Mouse (Mus musculus) brain, embryonic 14.5 days (tissue): Measurements from ENCODE around the gene Pithd1.

Source experiments
- CTCF ChIP-seq: fragments of 200-500 bp; IDR thresholded peaks from 2 replicates; pipeline ENCODE4 v1.5.1; 2012; ENCODE audit warnings: inconsistent platforms, mild to moderate bottlenecking, moderate library complexity, borderline replicate concordance; ENCODE audit not compliant: insufficient read depth, insufficient read length; ENCODE audit errors: extremely low read depth
- POLR2A ChIP-seq: fragments of 200-500 bp; IDR thresholded peaks from 2 replicates; pipeline ENCODE4 v1.6.1; 2012; ENCODE audit warnings: mild to moderate bottlenecking, inconsistent platforms, borderline replicate concordance; ENCODE audit not compliant: poor library complexity, insufficient read depth, insufficient read length, severe bottlenecking; ENCODE audit errors: extremely low read depth

DNA sequence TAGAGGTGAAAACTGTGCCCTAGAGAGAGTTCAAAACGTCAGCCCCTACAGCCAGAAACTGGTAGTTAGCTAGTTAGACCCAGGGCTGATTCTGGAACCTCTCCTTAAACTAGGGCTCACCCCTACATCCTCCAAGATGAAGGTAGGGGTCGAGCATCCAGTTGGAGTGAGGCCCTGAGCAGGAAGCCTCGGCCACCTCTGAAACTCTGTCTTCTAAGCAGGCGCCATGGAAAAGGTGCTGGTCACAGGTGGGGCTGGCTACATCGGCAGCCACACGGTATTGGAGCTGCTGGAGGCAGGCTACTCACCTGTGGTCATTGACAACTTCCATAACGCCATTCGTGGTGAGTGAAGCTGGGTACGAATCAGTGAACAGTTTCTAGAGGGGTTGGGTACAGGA, 22.0 kb downstream of the Pithd1 start:
- no peak for TF ChIP-seq POLR2A
- TF ChIP-seq CTCF: no peak
